Mouse (Mus musculus) liver, embryonic 14.5 days (tissue): Measurements from ENCODE around the gene Dusp3.

Experiments used
- CTCF ChIP-seq: IDR thresholded peaks from 2 replicates; pipeline ENCODE4 v1.5.1; 2016; ENCODE audit warnings: antibody characterized with exemption, low read depth, control low read depth
- EP300 ChIP-seq: IDR thresholded peaks from 2 replicates; pipeline ENCODE4 v1.6.1; 2016; ENCODE audit warnings: antibody characterized with exemption, low read depth

DNA sequence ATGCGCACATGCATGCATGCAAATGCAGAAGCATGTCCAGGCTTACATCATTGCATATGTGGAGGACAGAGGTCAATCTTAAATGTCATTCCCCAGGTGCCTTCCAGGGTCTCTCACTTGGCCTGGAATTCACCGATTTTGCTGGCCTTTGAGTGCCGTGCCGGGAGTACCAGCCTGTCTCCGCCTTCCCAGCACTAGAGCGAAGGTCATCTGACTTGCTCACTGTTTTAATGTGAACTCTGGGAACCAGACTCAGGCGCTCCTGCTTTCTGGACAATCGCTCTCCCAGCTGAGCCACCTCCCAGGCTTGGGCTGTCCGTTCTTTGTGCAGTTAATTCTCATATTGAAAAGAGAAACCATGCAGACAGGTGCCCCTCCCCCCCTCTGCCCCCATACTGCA, 19.5 kb upstream of the Dusp3 start:
- no peak for TF ChIP-seq CTCF
- TF ChIP-seq EP300: no peak
